Mouse (Mus musculus) liver, embryonic 11.5 days (tissue): Measurements from ENCODE around the gene Ldlrad2. TPM values are rescaled to one million over a fixed set of nuclear protein-coding genes. Genes with fewer than 3 reads are reported as not detected.

Source experiments
- ATAC-seq: fragments of 200-750 bp; cut with Nextera tagmentation; replicated peaks from 2 replicates; pipeline ENCODE4 v1.8.0; 2017; ENCODE audit warnings: moderate number of reproducible peaks, mild to moderate bottlenecking, moderate TSS enrichment, moderate library complexity; ENCODE audit not compliant: low FRiP score
- DNase-seq: peaks from one replicate; pipeline ENCODE4 v3.0.0-alpha.2; 2017; ENCODE audit warnings: low spot score
- H3K27ac ChIP-seq: fragments of 300-500 bp; sonication (generic); 2 replicates; pipeline ENCODE4 v1.5.1; 2014; ENCODE audit warnings: mild to moderate bottlenecking, low read depth, low read length, control low read depth
- H3K27me3 ChIP-seq: fragments of 300-500 bp; sonication (generic); replicated peaks from 2 replicates; pipeline ENCODE4 v1.6.1; 2014; ENCODE audit warnings: low read length, mixed read lengths; ENCODE audit not compliant: control insufficient read depth, insufficient read depth
- H3K36me3 ChIP-seq: fragments of 300-500 bp; sonication (generic); 2 replicates; pipeline ENCODE4 v1.6.1; 2014; ENCODE audit warnings: mild to moderate bottlenecking, low read length, moderate library complexity, mixed read lengths; ENCODE audit not compliant: control insufficient read depth, insufficient read depth
- H3K4me1 ChIP-seq: fragments of 300-500 bp; sonication (generic); replicated peaks from 2 replicates; pipeline ENCODE4 v1.6.1; 2014; ENCODE audit warnings: low read length, mixed read lengths; ENCODE audit not compliant: control insufficient read depth, insufficient read depth
- H3K4me2 ChIP-seq: fragments of 300-500 bp; sonication (generic); 2 replicates; pipeline ENCODE4 v1.6.1; 2014; ENCODE audit warnings: mild to moderate bottlenecking, control low read depth, moderate library complexity
- H3K4me3 ChIP-seq: fragments of 300-500 bp; sonication (generic); 2 replicates; pipeline ENCODE4 v1.5.1; 2014; ENCODE audit warnings: low read depth, low read length, control low read depth
- H3K9ac ChIP-seq: fragments of 300-500 bp; sonication (generic); 2 replicates; pipeline ENCODE4 v1.6.1; 2014; ENCODE audit warnings: low read depth, low read length, control low read depth
- H3K9me3 ChIP-seq: fragments of 300-500 bp; sonication (generic); 2 replicates; pipeline ENCODE4 v1.6.1; 2016; ENCODE audit warnings: low read length, inconsistent platforms, mixed read lengths; ENCODE audit not compliant: control insufficient read depth
- WGBS: fragments of 180-500 bp; shearing (Covaris S2); extraction: QIAGEN DNeasy Blood & Tissue Kit; methylation state at CpG from one replicate; pipeline ENCODE4 v1.1.7; 2014; 5-methylcytosine and 5-hydroxymethylcytosine counted together
- polyA plus RNA-seq: library from polyadenylated mRNA; unstranded; fragments of >200 nt; fragmentation: Nextera tagmentation; extraction: Ambion mirVana; gene quantifications from 2 replicates; pipeline ENCODE4 v1.2.1, GENCODE M21; 2014

Ldlrad2 gene
- polyA plus RNA-seq, 1 experiment from 2014 or later, result not detected

DNA sequence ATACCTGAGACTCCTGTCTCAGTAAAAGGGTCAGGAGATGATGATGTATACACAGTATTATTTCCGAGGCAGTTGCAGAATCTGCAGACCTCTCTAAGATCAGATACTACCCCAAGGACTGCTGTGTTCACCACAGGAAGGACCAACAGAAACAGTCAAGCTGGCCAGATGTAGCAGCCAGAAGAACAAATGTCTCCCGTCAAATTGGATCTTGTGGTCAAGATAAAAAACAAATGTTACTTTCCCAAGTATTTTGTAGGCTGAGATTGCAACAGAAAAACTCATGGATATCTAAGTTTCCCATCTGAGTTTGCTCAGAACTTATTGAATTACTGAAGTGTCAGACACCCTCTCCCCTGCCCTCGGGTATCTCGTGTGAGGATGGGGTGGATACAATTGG, 5.4 kb upstream of the Ldlrad2 start:
- Histone ChIP-seq H3K27me3 (peaks cover 16% of the 10 kb centered on the region), H3K4me2 (no peak overlapping the region), H3K36me3 (no peaks in the 10 kb centered on the region), H3K4me1 (no peaks in the 10 kb centered on the region; the same call in 1 of the 2 replicates), H3K9me3 (no peaks in the 10 kb centered on the region), H3K9ac (no peak overlapping the region), H3K27ac (no peak overlapping the region), H3K4me3 (no peak overlapping the region)
- ATAC-seq, result no peak
- no peak for DNase-seq
- 40% methylated on average over 4 of the region's 4 CpGs for WGBS

DNA sequence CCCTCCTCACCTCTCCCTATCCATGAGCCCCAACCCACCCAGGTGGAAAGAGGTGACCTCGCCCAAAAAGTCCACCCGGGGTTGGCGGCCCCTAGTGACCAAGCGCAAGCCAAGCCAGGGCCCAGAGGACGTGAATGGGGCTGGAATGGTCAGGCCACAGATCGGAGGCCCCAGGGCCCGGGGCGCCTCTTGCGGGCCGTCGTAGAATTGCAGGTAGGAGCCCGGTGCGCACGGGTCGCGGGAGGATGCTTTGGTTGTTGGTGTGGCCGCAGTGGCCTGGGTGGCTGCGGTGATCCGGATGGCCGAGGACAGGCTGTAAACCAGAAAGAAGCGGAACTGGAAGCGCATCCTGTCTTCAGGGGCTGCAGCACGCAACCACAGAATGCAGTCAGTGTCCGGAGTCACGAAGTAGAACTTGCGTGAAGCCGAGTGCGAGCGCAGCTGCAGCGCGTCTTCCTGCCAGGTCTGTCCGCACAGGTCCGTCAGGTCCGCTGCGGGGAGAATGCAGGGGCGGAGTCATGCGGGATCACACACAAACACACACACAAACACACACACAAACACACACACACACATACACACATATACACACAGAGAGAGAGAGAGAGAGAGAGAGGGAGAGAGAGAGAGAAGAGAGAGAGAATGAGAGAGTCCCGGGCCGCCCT, 3.9 kb upstream of the Ldlrad2 start:
- H3K9me3 ChIP-seq, result no peaks in the 10 kb centered on the region
- no peak overlapping the region for H3K27ac ChIP-seq
- H3K9ac ChIP-seq, result 0 out of 2 replicates have a peak overlapping the region, but pooled peaks have one; percentile 12

DNA sequence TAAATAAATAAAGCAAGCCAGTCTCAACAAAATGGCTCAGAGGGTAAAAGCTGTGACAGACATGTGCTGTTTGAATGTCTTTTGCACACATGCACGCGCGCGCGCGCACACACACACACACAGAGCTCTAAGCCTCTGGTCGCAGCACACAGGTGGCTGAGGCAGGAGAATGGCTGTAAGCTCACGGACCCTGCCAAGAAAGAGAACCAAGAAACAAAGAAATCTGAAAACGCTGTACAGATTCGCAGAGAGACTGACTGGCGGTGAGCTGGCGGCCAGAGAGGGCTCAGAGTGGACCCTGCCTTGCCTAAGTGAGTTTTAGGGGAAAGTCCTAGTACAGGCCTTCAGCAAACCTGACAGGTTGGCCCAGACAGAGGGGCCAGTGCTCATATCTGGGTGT, 3.1 kb upstream of the Ldlrad2 start:
- H3K27ac ChIP-seq, result no peak overlapping the region
- H3K27me3 ChIP-seq, result peaks cover 16% of the 10 kb centered on the region
- no peak overlapping the region for H3K4me3 ChIP-seq
- H3K36me3 ChIP-seq, result no peaks in the 10 kb centered on the region
- ATAC-seq (no peak), DNase-seq (no peak)
- WGBS, result 94% methylated on average over 12 of the region's 12 CpGs
- H3K4me1 ChIP-seq, result no peaks in the 10 kb centered on the region; the same call in 1 of the 2 replicates
- H3K9me3 ChIP-seq, result no peaks in the 10 kb centered on the region
- H3K9ac ChIP-seq, result no peak overlapping the region
- no peak overlapping the region for H3K4me2 ChIP-seq

More for the DNA sequence above, 3.9 kb upstream of the Ldlrad2 start:
- 4% methylated on average over 39 of the region's 39 CpGs for WGBS
- no peaks in the 10 kb centered on the region; the same call in 1 of the 2 replicates for H3K4me1 ChIP-seq
- peak overlapping the region; percentile 69 for H3K4me2 ChIP-seq
- peak; percentile 78 for DNase-seq
- peak; percentile 43; the same call in 1 of the 2 replicates for ATAC-seq
- H3K4me3 ChIP-seq, result peak overlapping the region; percentile 24
- H3K27me3 ChIP-seq, result peaks cover 16% of the 10 kb centered on the region
- H3K36me3 ChIP-seq, result no peaks in the 10 kb centered on the region

DNA sequence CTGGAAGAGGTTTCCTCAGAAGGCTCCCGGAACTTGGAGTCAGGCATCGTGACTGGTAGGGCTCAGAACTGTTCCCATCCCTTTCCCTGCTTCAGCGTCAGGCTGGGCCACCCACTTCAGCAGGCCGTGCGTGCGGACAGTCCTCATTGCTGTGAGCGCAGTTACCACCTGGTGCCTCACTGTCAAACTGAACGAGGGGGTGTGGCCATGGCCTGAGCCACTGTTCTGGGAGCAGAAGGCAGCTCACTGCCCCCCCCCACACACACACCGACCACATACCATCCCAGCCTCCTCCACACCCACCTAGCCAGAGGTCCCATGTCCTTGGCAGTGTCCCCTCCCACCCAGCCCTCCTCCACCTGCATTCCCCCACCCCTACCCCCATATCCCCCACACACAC, 4.5 kb downstream of the Ldlrad2 start:
- WGBS, result 85% methylated on average over 9 of the region's 9 CpGs
- ATAC-seq, result no peak

GRCm38 (mm10) chr4:137556673-137557210, 17.6 kb downstream of the Ldlrad2 start:
- H3K4me3 ChIP-seq, result no peak overlapping the region
- no peaks in the 10 kb centered on the region for H3K27me3 ChIP-seq
- ATAC-seq (no peak), DNase-seq (no peak)
- H3K9me3 ChIP-seq, result no peaks in the 10 kb centered on the region
- no peaks in the 10 kb centered on the region for H3K4me1 ChIP-seq
- H3K9ac ChIP-seq, result no peak overlapping the region
- 90% methylated on average over 16 of the region's 16 CpGs for WGBS
- no peak overlapping the region for H3K4me2 ChIP-seq
- H3K27ac ChIP-seq, result no peak overlapping the region
- H3K36me3 ChIP-seq, result peaks cover 25% of the 10 kb centered on the region

More for the DNA sequence above, 4.5 kb downstream of the Ldlrad2 start:
- Histone ChIP-seq H3K9me3 (no peaks in the 10 kb centered on the region), H3K36me3 (peaks cover 11% of the 10 kb centered on the region; the same call in 1 of the 2 replicates), H3K4me1 (no peaks in the 10 kb centered on the region), H3K27ac (no peak overlapping the region), H3K4me2 (no peak overlapping the region), H3K9ac (no peak overlapping the region), H3K4me3 (no peak overlapping the region), H3K27me3 (no peaks in the 10 kb centered on the region)
- no peak for DNase-seq

DNA sequence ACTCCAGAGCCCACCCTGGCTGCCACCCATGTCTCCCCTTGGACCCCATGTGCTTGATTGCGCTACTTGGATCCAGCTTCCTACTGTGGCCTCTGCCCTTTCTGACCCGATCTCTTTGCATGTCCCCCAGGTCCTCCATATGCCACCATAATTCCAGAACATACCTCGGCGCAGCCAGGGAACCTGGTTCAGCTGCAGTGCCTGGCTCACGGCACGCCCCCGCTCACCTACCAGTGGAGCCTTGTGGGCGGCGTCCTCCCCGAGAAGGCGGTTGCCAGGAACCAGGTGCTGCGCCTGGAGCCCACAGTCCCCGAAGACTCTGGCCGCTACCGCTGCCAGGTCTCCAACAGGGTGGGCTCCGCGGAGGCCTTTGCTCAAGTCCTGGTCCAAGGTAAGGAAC, 20.9 kb downstream of the Ldlrad2 start:
- no peak for ATAC-seq
- no peak overlapping the region for H3K27ac ChIP-seq
- peaks cover 38% of the 10 kb centered on the region for H3K36me3 ChIP-seq
- H3K4me1 ChIP-seq, result no peaks in the 10 kb centered on the region
- H3K9me3 ChIP-seq, result no peaks in the 10 kb centered on the region
- no peak overlapping the region for H3K4me2 ChIP-seq
- H3K9ac ChIP-seq, result no peak overlapping the region
- H3K4me3 ChIP-seq, result no peak overlapping the region
- no peaks in the 10 kb centered on the region for H3K27me3 ChIP-seq
- no peak for DNase-seq
- WGBS, result 90% methylated on average over 17 of the region's 17 CpGs

DNA sequence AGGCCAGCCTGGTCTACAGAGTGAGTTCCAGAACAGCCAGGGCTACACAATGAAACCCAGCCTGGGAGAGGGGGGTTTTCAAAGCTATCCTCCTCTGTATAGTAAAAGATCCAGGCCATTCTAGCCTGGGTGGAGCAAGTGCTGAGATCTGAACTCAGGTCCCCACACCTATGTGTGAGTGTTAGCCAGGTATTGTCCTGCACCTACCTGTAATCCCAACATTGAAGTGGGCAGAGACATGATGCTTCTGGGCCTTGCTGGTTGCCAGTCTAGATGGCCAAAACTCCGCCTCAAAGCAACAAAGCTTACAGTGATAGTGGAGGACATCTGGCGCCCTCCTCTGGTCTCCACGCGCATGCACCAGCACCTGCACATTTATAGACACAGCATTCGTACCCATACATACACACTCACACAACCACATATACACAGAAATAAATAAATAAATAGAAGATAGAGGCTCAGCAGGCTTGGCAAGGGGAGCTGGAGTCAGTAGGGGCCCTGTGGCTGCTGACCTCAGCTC, 28.3 kb downstream of the Ldlrad2 start:
- no peak overlapping the region for H3K9ac ChIP-seq
- WGBS, result 71% methylated on average over 5 of the region's 5 CpGs
- H3K27me3 ChIP-seq, result no peaks in the 10 kb centered on the region
- no peak overlapping the region for H3K27ac ChIP-seq
- H3K9me3 ChIP-seq, result no peaks in the 10 kb centered on the region
- H3K4me2 ChIP-seq, result no peak overlapping the region
- peaks cover 43% of the 10 kb centered on the region for H3K36me3 ChIP-seq
- no peaks in the 10 kb centered on the region for H3K4me1 ChIP-seq
- no peak overlapping the region for H3K4me3 ChIP-seq
- no peak for ATAC-seq
- DNase-seq, result peak; percentile 50

DNA sequence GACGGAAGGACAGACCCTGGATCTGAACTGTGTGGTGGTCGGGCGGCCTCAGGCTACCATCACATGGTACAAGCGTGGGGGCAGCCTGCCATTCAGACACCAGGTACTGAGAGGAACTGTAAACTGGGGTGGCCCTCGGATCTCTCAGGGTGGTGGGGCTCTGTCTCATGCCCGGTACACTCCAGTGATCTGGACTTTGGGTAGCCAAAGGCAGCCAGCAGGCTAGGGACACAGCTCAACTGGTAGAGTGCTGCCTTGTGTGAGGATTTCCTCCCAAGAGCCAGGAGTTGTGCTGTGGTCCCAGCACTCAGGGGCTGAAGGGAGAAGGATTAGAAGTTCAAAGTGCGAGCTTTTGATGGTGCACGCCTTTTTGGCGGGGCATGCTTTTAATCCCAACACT, 28.8 kb downstream of the Ldlrad2 start:
- no peak overlapping the region for H3K4me2 ChIP-seq
- no peak overlapping the region for H3K9ac ChIP-seq
- no peaks in the 10 kb centered on the region for H3K4me1 ChIP-seq
- WGBS, result 91% methylated on average over 9 of the region's 9 CpGs
- no peaks in the 10 kb centered on the region for H3K9me3 ChIP-seq
- H3K36me3 ChIP-seq, result peaks cover 41% of the 10 kb centered on the region
- ATAC-seq (no peak), DNase-seq (no peak)
- H3K27me3 ChIP-seq, result no peaks in the 10 kb centered on the region
- H3K27ac ChIP-seq, result no peak overlapping the region
- H3K4me3 ChIP-seq, result no peak overlapping the region

- Histone ChIP-seq H3K4me2 (no peak overlapping the region), H3K4me3 (no peak overlapping the region), H3K4me1 (no peaks in the 10 kb centered on the region), H3K9me3 (no peaks in the 10 kb centered on the region), H3K27me3 (no peaks in the 10 kb centered on the region), H3K27ac (no peak overlapping the region), H3K36me3 (peaks cover 40% of the 10 kb centered on the region), H3K9ac (no peak overlapping the region)
- DNase-seq (no peak), ATAC-seq (no peak)
- WGBS, result 77% methylated on average over 10 of the region's 10 CpGs
These were observed 31.4 kb downstream of the Ldlrad2 start for GRCm38 (mm10) chr4:137542968-137543367.
